19 mouse cellular contexts compared by ENCODE assay signal in genomic region chr10:88874870-88875269, GRCm38 (mm10). TPM values are rescaled to one million over a fixed set of nuclear protein-coding genes. Genes with fewer than 3 reads are reported as not detected.
"Had no signal": no experiment of that assay in that cellular context is flagged by ENCODE, and none has a peak within 500 bp of the region (broad histone marks: within the 10 kb centered on the region; RNA-seq: fewer than 3 reads in every experiment).

No protein-coding gene starts in this region.

- ATAC-seq: liver, embryonic 12.5 days; midbrain, embryonic 13.5 days; midbrain, embryonic 16.5 days had no signal

- DNase-seq: kidney, postnatal 14 days; kidney, postnatal 4 days; liver; lung, adult 18-20 months; lung, postnatal 10 days; lung, postnatal 36 days; retina, postnatal 1 day; right cerebral cortex, postnatal 25 days; spleen, adult 18-20 months; thymus, adult 2 months; thymus, postnatal 14 days; thymus, postnatal 4 days had no signal

RNA-seq across cellular contexts. Expression of gene Slc5a8, which starts 10.9 kb away (rescaled TPM):
- total RNA-seq: left cerebral cortex, adult 18-20 months; monocyte, adult 5-6 weeks had no signal
- polyA plus RNA-seq: myocyte; neural tube, embryonic 13.5 days had no signal
